Mouse (Mus musculus) MEL (cell line): ENCODE measurements around the gene Chmp2b.

Experiments
- BHLHE40 ChIP-seq: IDR thresholded peaks from 2 replicates; pipeline ENCODE4 v1.6.1; 2012; ENCODE audit warnings: low read depth, mild to moderate bottlenecking, inconsistent platforms, low read length, improper control_type of control experiment, borderline replicate concordance
- CTCF ChIP-seq, 3 experiments: IDR thresholded peaks in 2 of 3; conservative IDR thresholded peaks in 1 of 3; 2 replicates each; pipeline ENCODE4 v1.5.1; 2011 to 2012; ENCODE audit warnings: low read length in 3 of 3, low read depth in 2 of 3, mild to moderate bottlenecking in 2 of 3, improper control_type of control experiment in 1 of 3, inconsistent platforms in 1 of 3, mixed read lengths in 1 of 3, moderate library complexity in 1 of 3; ENCODE audit not compliant: control insufficient read depth in 1 of 3, insufficient read depth in 1 of 3, poor library complexity in 1 of 3, severe bottlenecking in 1 of 3
- EP300 ChIP-seq, 2 experiments: IDR thresholded peaks; 2 replicates each; pipeline ENCODE4 v1.6.1; 2011; ENCODE audit warnings: improper control_type of control experiment in 2 of 2, low read length in 2 of 2, low read depth in 1 of 2, mild to moderate bottlenecking in 1 of 2
- GABPA ChIP-seq: IDR thresholded peaks from 2 replicates; pipeline ENCODE4 v1.6.1; 2012; ENCODE audit warnings: low read depth, mild to moderate bottlenecking, inconsistent platforms, low read length, improper control_type of control experiment, moderate library complexity
- GATA1 ChIP-seq: IDR thresholded peaks from 2 replicates; pipeline ENCODE4 v1.6.1; 2011; ENCODE audit warnings: low read depth, low read length, improper control_type of control experiment
- KAT2A ChIP-seq: conservative IDR thresholded peaks from 2 replicates; pipeline ENCODE4 v1.6.1; 2012; ENCODE audit warnings: low read depth, low read length, improper control_type of control experiment, inconsistent platforms
- MAFK ChIP-seq: IDR thresholded peaks from 2 replicates; pipeline ENCODE4 v1.6.1; 2011; ENCODE audit warnings: low read depth, mild to moderate bottlenecking, low read length, improper control_type of control experiment, borderline replicate concordance
- MAX ChIP-seq: IDR thresholded peaks from 2 replicates; pipeline ENCODE4 v1.6.1; 2011; ENCODE audit warnings: low read length, improper control_type of control experiment
- MEF2A ChIP-seq: IDR thresholded peaks from 2 replicates; pipeline ENCODE4 v1.6.1; 2014; ENCODE audit warnings: low read depth, mild to moderate bottlenecking, inconsistent platforms, low read length, improper control_type of control experiment; ENCODE audit not compliant: poor library complexity, insufficient replicate concordance, severe bottlenecking; ENCODE audit errors: extremely low read depth
- POLR2A ChIP-seq, 2 experiments: IDR thresholded peaks; 2 replicates each; pipeline ENCODE4 v1.6.1; 2011 to 2012; ENCODE audit warnings: low read length in 2 of 2, mild to moderate bottlenecking in 2 of 2, control low read depth in 1 of 2, improper control_type of control experiment in 1 of 2, low read depth in 1 of 2, moderate library complexity in 1 of 2; ENCODE audit not compliant: control insufficient read depth in 1 of 2, insufficient read depth in 1 of 2, poor library complexity in 1 of 2
- RCOR1 ChIP-seq: IDR thresholded peaks from 2 replicates; pipeline ENCODE4 v1.6.1; 2012; ENCODE audit warnings: low read depth, mild to moderate bottlenecking, inconsistent platforms, low read length, improper control_type of control experiment
- SMC3 ChIP-seq: IDR thresholded peaks from 2 replicates; pipeline ENCODE4 v1.6.1; 2011; ENCODE audit warnings: low read depth, low read length, improper control_type of control experiment
- TAL1 ChIP-seq: IDR thresholded peaks from 2 replicates; pipeline ENCODE4 v1.6.1; 2012; ENCODE audit warnings: mild to moderate bottlenecking, inconsistent platforms, low read length, moderate library complexity, mixed read lengths

DNA sequence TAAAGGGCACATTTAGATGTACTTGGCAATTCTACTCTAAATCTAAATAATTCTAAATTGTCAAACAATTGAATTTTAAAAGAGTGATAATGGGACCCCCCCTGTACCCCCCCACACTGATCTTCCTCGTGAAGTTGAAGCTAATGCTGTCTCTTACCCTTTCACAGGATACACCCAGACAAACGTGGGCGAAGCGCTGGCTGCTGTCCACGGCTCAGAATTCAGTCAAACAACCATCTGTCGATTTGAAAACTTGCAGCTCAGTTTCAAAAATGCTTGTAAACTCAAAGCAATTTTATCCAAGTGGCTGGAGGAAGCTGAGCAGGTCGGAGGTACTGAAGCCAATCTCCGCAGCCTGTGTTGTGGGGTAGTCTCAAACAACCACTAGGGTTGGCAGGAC is 30.9 kb downstream of the Chmp2b start:
- TF ChIP-seq CTCF (IDR thresholded peaks at IDR 0.05 in 2 of 3, conservative IDR thresholded peaks at IDR 0.05 in 1 of 3; ENCODE audit: control insufficient read depth in 1 of 3, insufficient read depth in 1 of 3, low read depth in 2 of 3, low read length in 3 of 3, poor library complexity in 1 of 3, severe bottlenecking in 1 of 3) (no peak), MEF2A (no peak), GATA1 (no peak), EP300 (IDR thresholded peaks at IDR 0.05; ENCODE audit: low read depth in 1 of 2, low read length in 2 of 2) (no peak), POLR2A (IDR thresholded peaks at IDR 0.05; ENCODE audit: control insufficient read depth in 1 of 2, insufficient read depth in 1 of 2, low read depth in 1 of 2, low read length in 2 of 2, poor library complexity in 1 of 2) (no peak), RCOR1 (no peak), SMC3 (no peak), KAT2A (no peak), GABPA (no peak), BHLHE40 (no peak), MAFK (no peak), MAX (no peak), TAL1 (no peak)
